Mouse (Mus musculus): ENCODE data around the gene Ptges. TPM values are rescaled to one million over a fixed set of nuclear protein-coding genes. Genes with fewer than 3 reads are reported as not detected.

Ptges gene
- polyA plus RNA-seq (2014; fragmentation: Nextera tagmentation; extraction: Ambion mirVana): 6.1 and 7.2 TPM in 2 replicates

- no peaks in the 10 kb centered on the region for H3K9me3 ChIP-seq (ENCODE audit: control insufficient read depth, low read length)
- H3K4me3 ChIP-seq (ENCODE audit: low read length): peak within 1 kb of the TSS; percentile 14
- peak; percentile 48 for ATAC-seq (ENCODE audit: low FRiP score, low TSS enrichment)
- no peak within 1 kb of the TSS for H3K27ac ChIP-seq (ENCODE audit: low read depth, low read length)
- H3K27me3 ChIP-seq (ENCODE audit: control insufficient read depth, insufficient read depth, low read length): no peaks in the 10 kb centered on the region
- H3K9ac ChIP-seq (ENCODE audit: low read depth, low read length): no peak within 1 kb of the TSS
- peak within 1 kb of the TSS; percentile 41 for H3K4me2 ChIP-seq (replicated peaks; ENCODE audit: low read depth, low read length)
- no peaks in the 10 kb centered on the region for H3K36me3 ChIP-seq (ENCODE audit: control insufficient read depth, insufficient read depth, low read length)
- 2% methylated on average over 23 of the region's 23 CpGs for WGBS
- peaks cover 24% of the 10 kb centered on the region; the same call in 1 of the 2 replicates for H3K4me1 ChIP-seq (ENCODE audit: control insufficient read depth, insufficient read depth, low read length)
Measured at GRCm38 (mm10) chr2:30929483-30930045, at the start of gene Ptges. TSS of gene Ptges (minus strand) at chr2:30929863.

GRCm38 (mm10) chr2:30967352-30968327, 38.0 kb upstream of the Ptges start, which contains the start of gene Tor1a:
TSS of gene Tor1a (minus strand) at chr2:30967933.
- Histone ChIP-seq H3K9me3 (ENCODE audit: control insufficient read depth, low read length) (no peaks in the 10 kb centered on the region), H3K9ac (ENCODE audit: low read depth, low read length) (peak within 1 kb of the TSS; percentile 83), H3K4me3 (ENCODE audit: low read length) (peak within 1 kb of the TSS; percentile 96), H3K27me3 (ENCODE audit: control insufficient read depth, insufficient read depth, low read length) (no peaks in the 10 kb centered on the region), H3K27ac (ENCODE audit: low read depth, low read length) (peak within 1 kb of the TSS; percentile 34), H3K36me3 (ENCODE audit: control insufficient read depth, insufficient read depth, low read length) (peaks cover 27% of the 10 kb centered on the region), H3K4me1 (ENCODE audit: control insufficient read depth, insufficient read depth, low read length) (peaks cover 12% of the 10 kb centered on the region), H3K4me2 (replicated peaks; ENCODE audit: low read depth, low read length) (peak within 1 kb of the TSS; percentile 90)
- 3% methylated on average over 53 of the region's 59 CpGs for WGBS
- peak; percentile 95 for ATAC-seq (ENCODE audit: low FRiP score, low TSS enrichment)

GRCm38 (mm10) chr2:30966826-30967225, 37.2 kb upstream of the Ptges start:
- Histone ChIP-seq H3K4me1 (ENCODE audit: control insufficient read depth, insufficient read depth, low read length) (peaks cover 12% of the 10 kb centered on the region), H3K4me2 (replicated peaks; ENCODE audit: low read depth, low read length) (peak overlapping the region; percentile 90), H3K36me3 (ENCODE audit: control insufficient read depth, insufficient read depth, low read length) (peaks cover 35% of the 10 kb centered on the region), H3K9me3 (ENCODE audit: control insufficient read depth, low read length) (no peaks in the 10 kb centered on the region), H3K27me3 (ENCODE audit: control insufficient read depth, insufficient read depth, low read length) (no peaks in the 10 kb centered on the region), H3K27ac (ENCODE audit: low read depth, low read length) (no peak overlapping the region), H3K9ac (ENCODE audit: low read depth, low read length) (peak overlapping the region; percentile 83), H3K4me3 (ENCODE audit: low read length) (peak overlapping the region; percentile 96)
- ATAC-seq (ENCODE audit: low FRiP score, low TSS enrichment): no peak
- WGBS: 11% methylated on average over 16 of the region's 16 CpGs

GRCm38 (mm10) chr2:30965627-30966026, 36.0 kb upstream of the Ptges start:
- Histone ChIP-seq H3K9ac (ENCODE audit: low read depth, low read length) (no peak overlapping the region), H3K4me3 (ENCODE audit: low read length) (no peak overlapping the region), H3K4me2 (replicated peaks; ENCODE audit: low read depth, low read length) (no peak overlapping the region), H3K36me3 (ENCODE audit: control insufficient read depth, insufficient read depth, low read length) (peaks cover 47% of the 10 kb centered on the region), H3K9me3 (ENCODE audit: control insufficient read depth, low read length) (no peaks in the 10 kb centered on the region), H3K4me1 (ENCODE audit: control insufficient read depth, insufficient read depth, low read length) (peaks cover 12% of the 10 kb centered on the region), H3K27ac (ENCODE audit: low read depth, low read length) (no peak overlapping the region), H3K27me3 (ENCODE audit: control insufficient read depth, insufficient read depth, low read length) (no peaks in the 10 kb centered on the region)
- no peak for ATAC-seq (ENCODE audit: low FRiP score, low TSS enrichment)
- WGBS: 93% methylated on average over 8 of the region's 8 CpGs

- H3K27me3 ChIP-seq (ENCODE audit: control insufficient read depth, insufficient read depth, low read length): no peaks in the 10 kb centered on the region
- no peak overlapping the region for H3K4me3 ChIP-seq (ENCODE audit: low read length)
- H3K9ac ChIP-seq (ENCODE audit: low read depth, low read length): no peak overlapping the region
- H3K4me1 ChIP-seq (ENCODE audit: control insufficient read depth, insufficient read depth, low read length): peaks cover 12% of the 10 kb centered on the region
- ATAC-seq (ENCODE audit: low FRiP score, low TSS enrichment): no peak
- H3K9me3 ChIP-seq (ENCODE audit: control insufficient read depth, low read length): no peaks in the 10 kb centered on the region
- H3K36me3 ChIP-seq (ENCODE audit: control insufficient read depth, insufficient read depth, low read length): peaks cover 76% of the 10 kb centered on the region
- WGBS: 86% methylated on average over 11 of the region's 11 CpGs
- H3K4me2 ChIP-seq (replicated peaks; ENCODE audit: low read depth, low read length): no peak overlapping the region
- no peak overlapping the region for H3K27ac ChIP-seq (ENCODE audit: low read depth, low read length)
Measured at GRCm38 (mm10) chr2:30962570-30963254, 33.0 kb upstream of the Ptges start.

- 46% methylated on average over 5 of the region's 5 CpGs for WGBS
- no peak overlapping the region for H3K9ac ChIP-seq (ENCODE audit: low read depth, low read length)
Measured at GRCm38 (mm10) chr2:30959856-30960255, 30.2 kb upstream of the Ptges start.

GRCm38 (mm10) chr2:30958726-30959125, 29.1 kb upstream of the Ptges start:
- no peak overlapping the region for H3K4me2 ChIP-seq (replicated peaks; ENCODE audit: low read depth, low read length)
- ATAC-seq (ENCODE audit: low FRiP score, low TSS enrichment): no peak
- 94% methylated on average over 14 of the region's 14 CpGs for WGBS

More at GRCm38 (mm10) chr2:30959856-30960255, 30.2 kb upstream of the Ptges start:
- H3K36me3 ChIP-seq (ENCODE audit: control insufficient read depth, insufficient read depth, low read length): peaks cover 97% of the 10 kb centered on the region
- no peaks in the 10 kb centered on the region for H3K27me3 ChIP-seq (ENCODE audit: control insufficient read depth, insufficient read depth, low read length)
- H3K4me2 ChIP-seq (replicated peaks; ENCODE audit: low read depth, low read length): no peak overlapping the region
- no peak overlapping the region for H3K27ac ChIP-seq (ENCODE audit: low read depth, low read length)
- no peak overlapping the region for H3K4me3 ChIP-seq (ENCODE audit: low read length)
- H3K9me3 ChIP-seq (ENCODE audit: control insufficient read depth, low read length): no peaks in the 10 kb centered on the region
- 0 out of 2 replicates have a peak, but pooled peaks cover under 1% of the 10 kb centered on the region for H3K4me1 ChIP-seq (ENCODE audit: control insufficient read depth, insufficient read depth, low read length)
- no peak for ATAC-seq (ENCODE audit: low FRiP score, low TSS enrichment)

GRCm38 (mm10) chr2:30957511-30957910, 27.8 kb upstream of the Ptges start:
- no peak for ATAC-seq (ENCODE audit: low FRiP score, low TSS enrichment)
- peaks cover 14% of the 10 kb centered on the region for H3K4me1 ChIP-seq (ENCODE audit: control insufficient read depth, insufficient read depth, low read length)
- no peak overlapping the region for H3K4me3 ChIP-seq (ENCODE audit: low read length)
- H3K9ac ChIP-seq (ENCODE audit: low read depth, low read length): no peak overlapping the region
- H3K27me3 ChIP-seq (ENCODE audit: control insufficient read depth, insufficient read depth, low read length): no peaks in the 10 kb centered on the region
- no peak overlapping the region for H3K27ac ChIP-seq (ENCODE audit: low read depth, low read length)
- 89% methylated on average over 4 of the region's 4 CpGs for WGBS
- H3K9me3 ChIP-seq (ENCODE audit: control insufficient read depth, low read length): no peaks in the 10 kb centered on the region
- H3K4me2 ChIP-seq (replicated peaks; ENCODE audit: low read depth, low read length): no peak overlapping the region
- peaks cover 74% of the 10 kb centered on the region for H3K36me3 ChIP-seq (ENCODE audit: control insufficient read depth, insufficient read depth, low read length)

More at GRCm38 (mm10) chr2:30958726-30959125, 29.1 kb upstream of the Ptges start:
- no peaks in the 10 kb centered on the region for H3K9me3 ChIP-seq (ENCODE audit: control insufficient read depth, low read length)
- H3K36me3 ChIP-seq (ENCODE audit: control insufficient read depth, insufficient read depth, low read length): peaks cover 86% of the 10 kb centered on the region
- no peak overlapping the region for H3K4me3 ChIP-seq (ENCODE audit: low read length)
- peaks cover 12% of the 10 kb centered on the region for H3K4me1 ChIP-seq (ENCODE audit: control insufficient read depth, insufficient read depth, low read length)
- H3K27ac ChIP-seq (ENCODE audit: low read depth, low read length): no peak overlapping the region
- H3K27me3 ChIP-seq (ENCODE audit: control insufficient read depth, insufficient read depth, low read length): no peaks in the 10 kb centered on the region
- H3K9ac ChIP-seq (ENCODE audit: low read depth, low read length): no peak overlapping the region

Measured in kidney, embryonic 14.5 days (tissue).